Mouse (Mus musculus): Measurements from ENCODE around the gene Dnmt3b.
"Not testable (repeated sequence)": the region's sequence is repeated elsewhere in the genome, so short reads cannot be mapped to it uniquely, and the experiment has no call there.

Dnmt3b gene

GRCm38 (mm10) chr2:153638977-153639680 lies 10.1 kb upstream of the Dnmt3b start:
- no peak for DNase-seq (ENCODE audit: low read depth)

- DNase-seq (ENCODE audit: low read depth): no peak
Observed at GRCm38 (mm10) chr2:153642496-153642895, 6.8 kb upstream of the Dnmt3b start.

GRCm38 (mm10) chr2:153642999-153643398 lies 6.3 kb upstream of the Dnmt3b start:
- no peak for DNase-seq (ENCODE audit: low read depth)

DNA sequence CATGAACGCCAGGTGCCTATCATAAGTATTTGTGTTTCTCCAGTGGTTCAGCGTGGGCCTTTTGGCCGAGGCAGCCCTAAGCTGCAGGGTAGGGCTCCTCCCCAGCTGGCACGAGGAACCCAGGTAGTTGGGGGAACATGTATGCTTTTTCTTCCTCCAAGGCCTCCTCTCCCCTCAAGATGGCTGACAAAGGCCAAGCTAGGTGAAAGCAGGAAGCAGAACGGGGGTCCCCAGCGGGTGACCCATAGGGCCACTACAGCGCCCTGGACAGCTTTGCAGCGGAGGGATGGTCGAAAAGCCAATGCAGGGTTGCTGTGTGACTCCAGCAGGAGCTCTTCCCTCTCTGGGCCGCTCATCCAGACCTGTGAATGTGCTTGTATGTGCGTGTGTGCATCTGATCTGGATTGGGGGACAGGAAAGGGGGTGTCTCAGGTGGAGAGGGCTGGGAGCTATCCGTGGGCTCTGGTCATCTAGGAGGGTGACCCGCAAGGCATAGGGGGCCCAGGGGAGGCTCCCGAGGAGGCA lies 415 bp upstream of the Dnmt3b start:
- no peak for DNase-seq (ENCODE audit: low read depth)

DNA sequence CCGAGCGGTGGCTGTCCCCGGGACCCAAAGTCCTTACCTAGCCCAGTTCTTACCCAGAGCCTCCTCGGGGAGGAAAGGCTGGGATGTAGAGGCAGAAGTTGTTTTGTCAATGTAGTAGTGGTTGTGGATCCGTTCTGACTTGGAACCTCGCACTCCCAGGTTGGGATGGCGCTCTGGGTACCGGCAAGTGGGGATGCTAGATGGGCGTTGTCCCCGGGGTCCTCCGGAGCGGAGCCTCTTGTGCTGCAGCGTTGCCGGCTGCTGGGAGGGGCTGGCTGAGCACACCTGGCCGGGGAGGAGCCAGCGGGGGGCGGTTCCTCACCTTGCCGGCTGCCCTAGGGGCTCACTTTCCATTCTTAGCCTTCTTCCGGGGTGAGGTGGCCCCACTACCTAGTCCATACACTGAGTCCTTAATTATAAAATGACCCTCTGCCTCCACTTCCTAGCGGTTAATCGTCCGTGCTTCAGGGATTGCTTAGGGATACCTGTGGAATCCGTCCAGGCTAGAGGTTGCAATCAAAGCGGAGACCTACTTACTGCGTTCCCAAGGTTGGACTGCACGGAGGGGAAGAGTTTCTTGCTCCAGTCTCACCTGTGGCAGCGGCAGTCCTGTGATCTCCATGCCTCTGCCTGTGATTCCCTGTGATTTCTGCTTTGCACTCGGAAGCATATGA lies 901 bp downstream of the Dnmt3b start:
- DNase-seq (ENCODE audit: low read depth): no peak

- DNase-seq (ENCODE audit: low read depth): no peak
Observed at GRCm38 (mm10) chr2:153651681-153652080, 2.4 kb downstream of the Dnmt3b start.

DNA sequence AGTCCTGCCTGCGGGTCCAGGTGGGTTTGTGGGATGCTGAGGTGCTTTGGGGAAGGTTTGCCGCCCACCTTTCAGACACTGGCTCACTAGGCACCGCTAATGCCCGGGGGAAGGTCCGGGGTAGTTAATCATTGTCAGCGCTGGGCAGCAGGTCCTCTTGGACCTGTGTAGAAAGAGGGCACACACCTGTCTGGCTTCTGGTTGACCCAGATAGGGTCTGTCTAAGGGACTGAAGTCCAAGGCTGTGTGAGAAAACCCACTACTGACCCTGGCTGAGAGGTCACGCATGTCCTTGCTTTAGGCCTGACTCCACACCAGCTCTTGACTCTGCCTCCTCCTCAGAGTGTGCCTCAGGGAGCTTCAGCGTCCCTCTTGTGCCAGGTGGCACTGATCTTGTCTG lies 8.4 kb downstream of the Dnmt3b start:
- not testable (repeated sequence) for DNase-seq (ENCODE audit: low read depth)

DNA sequence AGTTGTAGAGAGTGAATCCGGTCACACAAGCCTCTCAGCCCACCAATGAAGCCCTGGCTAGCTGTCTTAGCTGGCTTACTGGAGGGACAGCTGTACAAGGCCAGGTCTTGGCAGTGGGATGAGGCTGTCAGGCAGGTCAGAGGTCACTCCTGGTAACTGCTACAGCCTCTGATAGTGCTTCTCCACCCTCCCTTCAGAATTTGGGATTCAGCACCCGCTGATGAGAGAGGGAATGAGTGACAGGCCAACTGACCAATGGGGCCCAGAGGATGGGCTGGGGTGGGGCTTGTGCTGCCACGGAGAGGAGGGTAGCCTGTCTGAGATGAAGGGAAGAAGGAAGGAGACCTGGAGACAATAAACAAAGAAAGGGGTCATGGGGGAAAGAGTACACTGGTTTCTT lies 11.4 kb downstream of the Dnmt3b start:
- DNase-seq (ENCODE audit: low read depth): no peak

- no peak for DNase-seq (ENCODE audit: low read depth)
Observed at GRCm38 (mm10) chr2:153665401-153665800, 16.2 kb downstream of the Dnmt3b start.

DNA sequence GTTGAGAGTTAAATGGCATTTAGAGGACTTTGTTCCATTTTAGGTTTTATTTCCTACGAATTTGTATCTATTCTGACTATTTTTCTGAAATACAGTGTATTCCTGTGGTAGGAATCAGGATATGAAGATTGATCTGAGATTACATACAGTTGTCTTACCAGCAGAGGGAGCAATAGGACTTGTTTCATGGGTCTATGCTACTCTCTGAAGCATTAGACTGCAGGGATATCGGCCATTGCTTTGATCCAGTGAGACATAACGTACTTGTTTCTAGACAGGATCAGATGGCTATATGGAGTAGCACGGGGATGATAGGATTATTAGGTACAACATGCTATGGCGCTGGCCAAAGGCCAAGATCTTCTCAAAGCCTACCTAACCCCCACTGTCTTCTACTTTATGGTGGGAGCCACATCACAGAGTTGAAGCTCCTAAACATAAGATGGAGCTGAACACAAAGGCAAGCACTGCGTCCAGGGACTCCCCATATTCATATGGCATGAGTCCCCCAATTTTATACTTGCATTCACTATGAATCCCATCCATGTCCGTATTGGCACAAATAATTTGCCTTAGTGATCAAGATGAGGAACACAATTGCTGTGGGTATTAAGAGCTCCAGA lies 19.6 kb downstream of the Dnmt3b start:
- DNase-seq (ENCODE audit: low read depth): peak; percentile 44

DNA sequence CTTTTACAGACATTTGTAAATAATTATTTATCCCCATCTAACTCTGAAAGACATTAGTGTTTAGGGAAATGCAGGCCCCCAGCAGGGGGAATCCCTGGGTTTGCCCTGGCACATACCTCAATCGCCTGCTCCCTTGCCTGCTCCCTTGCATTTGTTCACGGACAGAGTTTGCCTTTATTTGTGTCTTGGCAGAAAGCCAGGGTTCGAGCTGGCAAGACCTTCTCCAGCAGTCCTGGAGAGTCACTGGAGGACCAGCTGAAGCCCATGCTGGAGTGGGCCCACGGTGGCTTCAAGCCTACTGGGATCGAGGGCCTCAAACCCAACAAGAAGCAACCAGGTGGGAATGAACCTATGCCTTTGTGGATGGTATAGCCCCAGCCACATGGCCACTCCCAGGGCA lies 20.9 kb downstream of the Dnmt3b start:
- no peak for DNase-seq (ENCODE audit: low read depth)

GRCm38 (mm10) chr2:153672619-153673018 lies 23.4 kb downstream of the Dnmt3b start:
- DNase-seq (ENCODE audit: low read depth): no peak

- DNase-seq (ENCODE audit: low read depth): not testable (repeated sequence)
Observed at GRCm38 (mm10) chr2:153675364-153675763, 26.1 kb downstream of the Dnmt3b start.

DNA sequence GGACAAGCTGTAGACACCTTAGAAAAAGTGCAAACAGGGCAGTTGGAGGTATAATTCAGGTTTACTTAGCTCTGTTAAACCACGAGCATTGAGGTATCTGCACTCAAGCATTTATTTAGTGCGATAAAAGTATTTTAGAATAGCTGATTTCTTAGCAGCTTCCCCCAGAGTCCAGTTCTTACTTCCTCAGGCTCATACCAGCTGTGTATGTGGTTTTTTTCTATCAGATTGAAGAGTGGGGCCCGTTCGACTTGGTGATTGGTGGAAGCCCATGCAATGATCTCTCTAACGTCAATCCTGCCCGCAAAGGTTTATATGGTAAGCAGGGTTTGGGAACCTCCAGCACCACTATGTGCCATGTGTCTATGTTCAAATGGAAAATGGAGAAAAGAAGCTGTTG lies 27.7 kb downstream of the Dnmt3b start:
- no peak for DNase-seq (ENCODE audit: low read depth)

DNA sequence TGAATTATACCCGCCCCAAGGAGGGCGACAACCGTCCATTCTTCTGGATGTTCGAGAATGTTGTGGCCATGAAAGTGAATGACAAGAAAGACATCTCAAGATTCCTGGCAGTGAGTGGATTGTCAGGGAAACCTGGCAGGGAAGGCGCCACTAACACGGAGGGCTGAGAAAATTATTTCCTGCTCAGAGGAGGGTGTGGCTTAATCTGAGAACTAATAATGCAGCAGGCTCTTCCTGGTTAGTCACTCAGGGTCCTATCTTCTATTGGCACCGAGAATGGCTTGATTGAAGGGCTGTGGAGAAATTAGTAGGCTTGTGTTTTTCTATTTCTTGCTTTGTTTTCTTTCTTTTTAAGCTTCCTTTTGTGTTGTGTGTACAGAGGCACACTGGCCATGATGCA lies 28.3 kb downstream of the Dnmt3b start:
- no peak for DNase-seq (ENCODE audit: low read depth)

- no peak for DNase-seq (ENCODE audit: low read depth)
Observed at GRCm38 (mm10) chr2:153679959-153680358, 30.7 kb downstream of the Dnmt3b start.

DNA sequence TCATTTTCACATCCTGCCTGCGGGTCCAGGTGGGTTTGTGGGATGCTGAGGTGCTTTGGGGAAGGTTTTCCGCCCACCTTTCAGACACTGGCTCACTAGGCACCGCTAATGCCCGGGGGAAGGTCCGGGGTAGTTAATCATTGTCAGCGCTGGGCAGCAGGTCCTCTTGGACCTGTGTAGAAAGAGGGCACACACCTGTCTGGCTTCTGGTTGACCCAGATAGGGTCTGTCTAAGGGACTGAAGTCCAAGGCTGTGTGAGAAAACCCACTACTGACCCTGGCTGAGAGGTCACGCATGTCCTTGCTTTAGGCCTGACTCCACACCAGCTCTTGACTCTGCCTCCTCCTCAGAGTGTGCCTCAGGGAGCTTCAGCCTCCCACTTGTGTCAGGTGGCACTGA lies 44.2 kb downstream of the Dnmt3b start:
- not testable (repeated sequence) for DNase-seq (ENCODE audit: low read depth)

DNA sequence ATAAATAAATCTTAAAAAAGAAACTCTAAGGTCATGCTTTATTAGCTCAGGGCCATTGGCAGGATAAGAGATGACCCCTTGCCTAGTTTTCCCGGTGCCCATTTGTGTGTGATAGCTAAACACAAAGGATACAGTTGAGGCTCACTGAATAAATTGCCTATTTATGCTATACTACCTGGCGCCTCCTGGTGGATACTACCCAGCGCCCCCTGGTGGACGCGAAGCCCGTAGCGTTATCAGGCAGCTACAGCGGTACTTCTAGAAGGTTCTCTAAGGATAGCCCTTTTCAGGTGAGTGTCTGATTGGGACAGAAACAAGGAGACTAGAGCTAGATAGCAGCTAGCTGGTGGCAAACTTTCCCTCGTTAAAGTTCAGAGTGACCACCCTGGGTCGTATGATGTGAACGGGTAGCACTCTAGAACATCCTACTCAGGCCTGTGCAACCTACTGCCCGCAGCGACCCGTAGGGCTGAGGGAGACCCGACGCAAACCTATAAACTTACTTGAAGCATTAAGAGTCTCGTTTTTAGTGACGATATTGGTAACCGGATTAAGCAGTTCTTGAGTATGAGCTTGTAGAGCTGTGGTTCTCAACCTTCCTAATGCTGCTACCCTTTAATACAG lies 45.3 kb downstream of the Dnmt3b start:
- DNase-seq (ENCODE audit: low read depth): peak; percentile 66

DNA sequence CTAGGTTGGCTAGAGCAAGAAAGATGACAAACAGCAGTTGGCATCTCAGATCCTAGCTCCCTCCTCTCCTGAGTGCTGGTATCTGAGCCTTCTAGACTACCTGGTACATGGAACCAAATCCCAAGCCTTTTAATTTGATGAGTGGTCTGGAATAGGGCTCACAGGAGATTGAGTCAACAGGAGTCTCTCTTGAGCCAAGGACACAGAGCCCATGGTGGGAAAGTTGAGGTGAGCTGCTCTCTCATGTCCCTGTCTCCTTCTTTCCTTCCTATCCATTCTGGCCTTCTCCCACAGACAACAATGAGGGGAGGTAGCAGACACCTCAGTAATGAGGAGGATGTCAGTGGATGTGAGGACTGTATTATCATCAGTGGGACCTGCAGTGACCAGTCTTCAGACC lies 47.1 kb downstream of the Dnmt3b start, which contains the start of gene Dnmt3c:
Gene Dnmt3c, plus strand, starts transcription at position 301 of the 400 bp plus-strand sequence.
- no peak for DNase-seq (ENCODE audit: low read depth)

GRCm38 (mm10) chr2:153703389-153703788 lies 54.1 kb downstream of the Dnmt3b start:
- DNase-seq (ENCODE audit: low read depth): no peak

DNA sequence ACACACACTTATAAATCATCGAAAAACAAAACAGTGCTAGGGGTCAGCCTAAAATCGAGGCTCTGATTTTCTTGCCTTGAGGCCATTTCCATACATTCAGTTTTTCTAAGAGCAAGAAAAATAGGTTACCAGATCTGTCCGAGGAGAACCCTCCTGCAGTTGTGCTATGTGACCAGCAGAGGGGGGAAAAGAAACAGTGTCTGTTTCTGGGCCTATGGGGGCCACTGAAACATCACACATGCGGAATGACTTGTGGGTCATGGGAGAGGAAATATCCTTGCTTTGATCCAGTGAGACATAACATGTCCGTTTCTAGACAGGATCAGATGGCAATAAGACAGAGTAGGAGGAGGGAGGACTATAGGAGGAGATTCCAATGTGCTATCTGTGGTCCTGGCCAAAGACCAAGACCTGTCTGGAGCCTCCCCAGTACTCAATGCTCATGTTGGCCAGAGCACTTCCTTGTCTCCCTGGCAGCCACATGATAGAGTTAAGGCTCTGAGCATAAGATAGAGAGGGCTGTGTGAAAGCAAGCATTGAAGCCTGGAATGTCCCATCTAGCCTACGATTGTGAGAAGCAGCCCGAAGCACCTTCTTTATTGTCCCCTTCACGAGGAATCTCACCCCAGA lies 61.6 kb downstream of the Dnmt3b start:
- peak; percentile 46 for DNase-seq (ENCODE audit: low read depth)

GRCm38 (mm10) chr2:153712646-153713091 lies 63.4 kb downstream of the Dnmt3b start:
- DNase-seq (ENCODE audit: low read depth): peak; percentile 48

Measured in c-Kit-positive CD71-positive TER-119-negative erythroid progenitor cells, embryonic 14.5 days (primary cell).